Mouse (Mus musculus) cerebellum, adult 2 months (tissue): ENCODE measurements around the gene Pmp22.

Source experiments
- CTCF ChIP-seq: fragments of 200-500 bp; IDR thresholded peaks from 2 replicates; pipeline ENCODE4 v1.5.1; 2011; ENCODE audit warnings: low read depth, mild to moderate bottlenecking, control low read depth, low read length, moderate library complexity, borderline replicate concordance; ENCODE audit not compliant: insufficient read depth
- POLR2A ChIP-seq: fragments of 200-500 bp; IDR thresholded peaks from 2 replicates; pipeline ENCODE4 v1.6.1; 2011; ENCODE audit warnings: low read length, control low read depth, borderline replicate concordance; ENCODE audit not compliant: insufficient read depth

DNA sequence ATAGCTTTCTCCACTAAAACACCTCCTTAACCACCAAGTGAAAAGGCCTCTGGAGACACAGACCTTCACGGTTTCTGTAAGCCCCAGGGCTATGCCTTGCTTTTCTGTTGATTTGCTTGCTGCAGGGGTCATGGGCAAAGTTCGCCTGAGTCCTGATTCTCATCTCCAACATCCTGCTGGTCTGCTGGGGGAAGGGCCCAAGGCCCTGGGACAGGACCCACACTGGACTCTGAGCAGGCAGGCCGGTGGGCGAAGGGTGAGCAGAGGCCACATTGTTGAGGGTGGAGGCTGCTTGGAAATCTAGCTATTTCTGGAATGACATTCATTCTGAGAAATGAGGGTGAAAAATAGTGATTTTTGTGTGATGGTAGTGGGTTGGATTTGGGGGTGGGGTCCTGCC is 14.0 kb downstream of the Pmp22 start:
- TF ChIP-seq CTCF (no peak), POLR2A (no peak)
